Mouse (Mus musculus) layer of hippocampus, postnatal 36 days (tissue): Measurements from ENCODE around the gene Hip1r. TPM values are rescaled to one million over a fixed set of nuclear protein-coding genes. Genes with fewer than 3 reads are reported as not detected.
A peak's percentile ranks its signal among the peaks of the same experiment; 100 is the strongest.

ENCODE experiments used
- DNase-seq, 2 experiments: peaks; one replicate each; pipeline ENCODE4 v3.0.0; 2022
- total RNA-seq, 2 experiments: library from RNA; stranded (reverse); gene quantifications; 2 replicates each; pipeline ENCODE4 v1.2.3; 2021

Gene Hip1r
- total RNA-seq, 2 experiments from 2014 or later = 39.4 to 41.2 TPM

DNA sequence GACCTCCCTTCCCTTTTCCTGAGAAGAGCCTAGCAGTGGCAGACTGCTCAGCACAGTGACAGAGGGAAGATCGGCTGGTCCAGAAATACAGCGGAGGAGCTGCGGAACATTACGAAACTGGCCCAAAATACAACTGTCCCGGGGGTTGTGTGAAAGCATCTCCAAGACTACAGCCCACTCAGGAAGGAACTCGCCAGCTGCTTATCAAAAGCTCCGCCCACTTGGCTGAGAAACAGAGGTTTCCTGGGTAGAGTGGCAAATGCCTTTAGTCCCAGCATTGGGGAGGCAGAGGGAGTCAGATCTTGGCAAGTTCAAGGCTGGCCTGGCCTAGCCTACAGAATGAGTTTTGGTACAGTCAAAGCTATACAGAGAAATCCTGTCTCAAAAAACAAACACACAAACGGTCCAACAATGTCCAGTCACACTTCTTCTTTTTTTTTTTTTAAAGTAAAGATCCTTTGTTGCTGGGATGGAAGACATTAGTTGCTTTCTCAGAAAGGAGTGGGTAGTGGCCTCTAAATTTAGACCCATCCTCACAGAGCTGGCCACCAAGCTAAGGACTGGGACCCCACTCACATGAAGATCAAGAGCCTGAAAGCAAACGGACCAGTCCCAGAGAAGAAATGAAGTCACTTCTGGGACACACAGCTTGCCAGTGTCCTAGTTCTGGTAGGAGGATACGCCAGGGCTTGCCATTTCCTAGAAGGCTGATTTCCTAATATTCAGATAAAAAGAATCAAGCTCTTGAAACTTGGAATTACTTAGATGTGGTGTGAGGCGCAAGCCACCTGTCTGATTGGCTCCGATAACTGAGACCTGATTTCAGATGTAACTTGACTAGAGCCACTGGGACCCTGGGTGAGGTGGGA lies 46.2 kb downstream of the Hip1r start:
- DNase-seq = peak; percentile 76 to 79

DNA sequence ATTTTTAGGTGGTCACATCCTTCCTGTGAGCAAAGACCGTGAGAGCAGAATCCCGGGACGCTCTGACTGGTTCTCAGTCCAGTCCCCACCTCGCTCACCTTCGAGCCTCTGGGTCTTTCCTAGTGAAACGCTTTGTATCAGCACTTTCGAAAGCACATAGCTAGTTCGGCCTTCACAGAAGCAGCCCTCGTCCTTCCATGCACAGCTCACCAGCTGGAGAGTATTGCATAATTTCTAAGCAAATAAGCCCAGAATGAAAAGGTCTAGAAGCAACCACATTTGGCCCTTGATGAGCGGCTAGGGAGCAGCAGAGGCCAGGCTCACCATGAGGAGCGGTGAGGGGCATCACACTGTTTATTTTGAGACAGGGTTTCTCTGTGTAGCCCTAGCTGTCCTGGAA lies 47.7 kb downstream of the Hip1r start:
- no peak for DNase-seq

DNA sequence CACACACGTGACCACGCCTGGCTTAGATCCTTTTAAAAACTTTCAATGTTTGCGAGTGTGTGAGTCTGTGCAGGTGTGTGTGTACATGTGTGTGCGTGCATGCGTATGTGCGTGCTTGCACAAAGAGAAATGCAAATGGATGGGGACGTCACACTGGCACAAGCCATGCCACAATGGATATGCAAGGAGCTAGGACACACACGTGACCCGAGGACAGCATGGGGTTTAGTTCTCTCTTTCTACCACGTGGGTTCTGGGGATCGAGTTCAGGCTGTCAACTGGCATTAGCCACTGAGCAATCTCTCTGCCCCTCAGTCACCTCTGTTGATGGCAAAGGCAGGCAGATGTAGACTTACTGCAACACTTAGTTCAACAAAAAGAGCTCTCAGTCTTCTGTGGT lies 48.3 kb downstream of the Hip1r start:
- no peak for DNase-seq

GRCm38 (mm10) chr5:124022365-124022764 lies 48.9 kb downstream of the Hip1r start:
- no peak for DNase-seq

DNA sequence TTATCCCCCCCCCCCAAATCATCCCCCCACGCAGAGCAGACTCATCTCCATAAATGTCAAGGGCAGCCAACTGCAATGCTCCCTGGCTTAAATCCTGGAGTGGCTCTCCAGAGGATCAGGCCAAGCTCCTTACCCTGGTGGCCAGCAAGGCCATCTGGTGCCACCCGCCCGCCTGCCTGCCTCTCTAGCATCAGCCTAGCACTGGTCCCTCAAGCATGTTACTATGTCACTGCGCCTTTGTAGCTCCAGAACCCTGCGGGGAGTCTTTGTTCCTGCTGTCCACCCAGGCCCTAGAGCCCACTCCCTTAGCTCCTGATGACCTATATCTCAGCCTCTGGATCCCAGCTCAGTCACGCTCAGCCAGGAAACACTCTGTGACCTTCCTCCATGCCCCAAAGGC lies 51.2 kb downstream of the Hip1r start:
- no peak for DNase-seq

DNA sequence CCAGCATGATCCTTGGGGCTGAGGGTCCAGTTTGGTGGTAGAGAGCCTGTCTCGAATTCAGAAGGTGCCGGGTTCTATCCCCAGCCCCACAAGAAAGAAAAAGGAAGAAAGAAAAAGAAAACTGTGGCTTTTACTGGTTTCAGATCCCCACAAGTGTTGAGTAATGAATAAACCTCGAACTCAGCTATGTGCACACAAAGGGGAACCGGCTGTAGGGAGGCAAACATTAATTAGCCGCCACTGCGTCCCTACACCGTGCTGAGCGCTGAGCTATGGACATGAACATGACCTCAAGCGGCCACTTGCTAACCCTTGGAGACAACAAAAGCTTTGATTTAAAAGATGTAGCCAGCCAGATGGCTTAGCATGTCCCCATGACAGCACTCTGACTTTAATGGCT lies 51.7 kb downstream of the Hip1r start:
- DNase-seq = no peak

DNA sequence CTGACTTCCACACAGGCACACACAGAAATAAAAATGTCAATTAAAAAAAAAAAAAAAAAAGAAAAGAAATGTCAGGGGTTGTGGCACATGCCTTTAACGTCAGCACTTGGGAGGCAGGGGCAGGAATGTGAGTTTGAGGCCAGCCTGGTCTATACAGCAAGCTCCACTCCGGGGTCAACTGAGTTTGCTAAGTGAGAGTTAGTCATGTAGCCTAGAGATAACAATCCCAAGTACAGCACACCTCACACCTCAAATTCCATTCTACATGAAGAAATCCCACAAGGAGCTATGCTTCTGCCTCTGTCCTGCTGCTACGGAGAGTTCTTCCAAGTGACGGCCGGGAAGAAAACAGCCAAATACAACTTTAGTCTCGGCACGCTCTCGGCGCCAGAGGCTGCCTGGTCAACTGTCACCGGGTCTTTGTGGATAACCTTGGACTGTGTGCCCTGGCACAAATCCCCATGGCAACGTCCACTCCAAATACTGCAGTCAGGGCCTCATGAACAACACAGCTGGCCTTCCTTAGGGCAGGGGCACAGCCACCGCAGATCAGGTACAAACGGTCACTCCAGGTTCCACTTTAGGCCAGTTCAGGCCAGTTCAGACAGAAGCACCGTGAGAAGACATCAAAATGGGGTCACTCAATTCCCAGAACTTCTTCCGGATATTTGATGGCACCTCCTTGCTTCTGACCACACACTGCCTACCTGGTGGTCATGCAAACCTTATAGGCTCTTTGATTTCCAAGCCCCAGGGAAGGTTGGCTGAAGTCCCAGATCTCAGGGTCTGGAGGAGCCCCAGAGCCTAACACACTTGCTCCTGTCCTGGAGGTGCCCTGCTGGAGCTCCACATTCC lies 52.4 kb downstream of the Hip1r start:
- DNase-seq = no peak

DNA sequence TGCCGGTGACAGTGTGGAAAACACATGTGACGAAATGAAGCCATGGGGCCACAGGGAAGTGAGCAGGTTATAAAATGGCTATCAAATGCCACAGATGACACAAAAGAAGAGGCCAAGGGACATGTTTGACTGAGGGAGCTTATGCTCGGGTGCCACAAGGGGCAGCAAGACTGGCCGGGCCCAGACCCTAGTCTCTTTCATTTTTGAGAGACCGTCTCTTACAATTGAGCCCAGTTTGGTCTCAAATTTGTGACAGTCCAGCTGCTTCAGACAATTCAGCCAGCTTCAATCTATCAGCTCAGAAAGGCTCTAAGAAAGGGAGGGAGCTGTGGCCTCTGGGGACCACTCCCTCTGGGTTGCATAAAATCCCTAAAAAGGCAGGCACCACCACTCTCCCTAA lies 53.1 kb downstream of the Hip1r start:
- DNase-seq = no peak

DNA sequence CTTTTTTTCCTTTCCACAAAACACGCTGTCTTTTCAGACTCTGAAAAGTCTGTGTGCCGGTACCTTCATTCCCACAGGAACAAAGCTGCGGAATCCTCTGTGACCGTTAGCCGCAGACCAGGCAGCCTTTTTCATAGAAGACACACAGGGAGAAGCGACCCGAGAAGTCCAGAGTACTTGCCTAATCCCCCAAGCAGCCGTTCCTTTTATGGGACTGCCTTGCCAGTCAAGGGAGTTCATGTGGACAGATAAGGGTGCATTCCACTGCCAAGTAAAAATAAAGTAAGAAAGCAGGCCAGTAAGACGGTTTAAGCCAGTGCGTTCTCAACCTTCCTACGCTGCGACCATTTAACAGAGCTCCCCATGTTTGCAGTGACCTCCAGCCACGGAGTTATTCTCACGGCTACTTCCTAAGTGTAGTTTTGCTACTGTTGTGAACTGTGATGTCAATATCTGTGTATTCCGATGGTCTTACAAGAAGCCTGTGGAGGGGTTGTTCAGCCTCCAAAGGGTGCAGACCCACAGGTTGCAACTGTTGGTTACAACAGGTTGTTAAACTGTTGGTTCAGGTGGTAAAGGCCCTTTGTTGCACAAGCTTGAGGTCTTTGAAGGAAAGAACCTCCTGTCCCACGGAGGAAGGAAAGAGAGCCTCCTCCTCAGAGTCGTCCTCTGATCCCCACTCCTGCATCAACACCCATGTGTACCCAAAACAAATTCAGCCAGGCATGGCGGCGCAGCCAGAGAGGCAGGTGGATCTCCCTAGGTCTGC lies 54.5 kb downstream of the Hip1r start:
- no peak for DNase-seq

GRCm38 (mm10) chr5:124028680-124029079 lies 55.3 kb downstream of the Hip1r start:
- DNase-seq = no peak

- no peak for DNase-seq
Observed at GRCm38 (mm10) chr5:124029220-124030035, 56.0 kb downstream of the Hip1r start.

- no peak for DNase-seq
Observed at GRCm38 (mm10) chr5:124030386-124031067, 57.1 kb downstream of the Hip1r start.

GRCm38 (mm10) chr5:124031068-124031955 lies 57.9 kb downstream of the Hip1r start:
- no peak for DNase-seq

DNA sequence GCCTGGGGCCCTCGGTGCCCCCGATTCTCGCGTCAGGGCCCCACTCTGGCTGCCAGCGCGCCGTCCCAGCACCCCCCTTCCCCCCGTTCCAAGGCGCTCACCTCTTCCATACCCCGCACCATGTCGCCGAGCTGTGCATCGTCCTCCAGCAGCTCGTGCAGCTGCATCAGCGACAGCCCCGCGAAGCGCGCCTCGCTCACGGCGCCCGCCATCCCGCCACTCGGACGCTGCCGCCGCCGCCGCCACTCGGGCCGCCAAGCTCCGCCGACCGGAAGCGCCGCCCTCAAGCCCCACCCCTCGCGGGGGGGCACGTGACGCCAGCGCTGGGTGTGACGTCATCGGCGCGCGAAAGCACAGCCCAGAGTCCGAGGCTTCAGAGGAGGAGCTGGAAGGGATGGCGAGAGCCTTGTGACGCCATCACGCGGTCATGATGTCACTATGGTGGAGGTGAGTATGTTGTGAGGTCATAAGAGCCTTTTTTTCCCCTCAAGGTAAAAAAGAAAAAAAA lies 58.6 kb downstream of the Hip1r start, which contains the start of gene Vps37b:
TSS of gene Vps37b (minus strand) at position 270 of the 508 bp plus-strand sequence.
- peak; percentile 89 to 90 for DNase-seq

- no peak for DNase-seq
Observed at GRCm38 (mm10) chr5:124034471-124034870, 61.0 kb downstream of the Hip1r start.

- no peak for DNase-seq
Observed at GRCm38 (mm10) chr5:124035406-124035805, 62.0 kb downstream of the Hip1r start.

- DNase-seq = no peak
Observed at GRCm38 (mm10) chr5:124035806-124036205, 62.4 kb downstream of the Hip1r start.

GRCm38 (mm10) chr5:124036341-124036740 lies 62.9 kb downstream of the Hip1r start:
- DNase-seq = no peak

GRCm38 (mm10) chr5:124036836-124037235 lies 63.4 kb downstream of the Hip1r start:
- no peak for DNase-seq

DNA sequence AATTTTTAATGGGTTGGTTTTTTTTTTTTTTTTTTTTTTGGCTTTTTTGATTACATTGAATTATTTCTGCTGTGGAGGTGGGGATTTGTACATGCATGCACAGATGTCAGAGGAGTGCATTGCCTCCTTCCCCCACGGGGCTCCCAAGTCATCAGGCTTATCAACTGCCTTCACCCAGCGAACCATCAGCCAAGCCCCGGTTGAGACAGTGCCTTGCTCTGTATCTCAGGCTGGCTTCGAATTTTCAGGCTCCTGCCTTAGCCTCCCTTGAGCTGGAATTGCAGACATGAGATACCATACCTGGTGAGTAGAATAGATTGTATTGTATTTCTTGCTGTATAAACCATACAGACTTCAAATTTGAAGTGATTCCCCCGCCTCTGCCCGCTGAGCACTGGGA lies 66.2 kb downstream of the Hip1r start:
- DNase-seq = no peak
